15 mouse cellular contexts compared by ENCODE assay signal in the genomic region with DNA sequence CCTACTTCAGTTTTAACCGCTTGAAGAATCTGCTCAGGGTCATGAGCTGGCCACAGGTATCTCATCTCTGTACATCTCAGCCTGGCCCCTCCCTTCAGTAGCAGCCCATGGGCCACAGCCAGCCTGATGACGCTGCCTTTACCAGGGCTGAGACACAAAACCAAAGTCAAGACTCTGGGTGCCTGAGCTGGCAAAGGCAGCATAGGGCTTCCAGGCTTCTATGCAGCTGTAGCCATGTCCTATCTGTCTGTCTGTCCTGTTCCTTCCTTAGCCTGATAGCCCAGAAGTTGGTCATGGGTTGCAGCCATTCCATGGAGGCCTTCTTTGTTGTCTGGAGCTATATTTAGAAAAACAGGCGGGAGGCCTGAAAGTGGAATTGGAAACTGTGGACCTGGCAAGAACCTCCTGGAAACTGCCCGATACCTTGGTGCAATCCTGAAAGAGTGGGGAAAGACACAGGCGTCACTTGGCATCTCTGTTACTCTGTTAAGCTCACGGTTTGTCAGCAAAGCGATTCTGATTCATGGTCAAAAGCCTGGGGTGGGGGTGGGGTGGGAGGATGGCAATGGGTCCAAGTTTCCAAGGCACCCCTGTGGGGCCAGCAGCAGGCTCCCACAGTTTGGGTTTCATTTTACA. TPM values are rescaled to one million over a fixed set of nuclear protein-coding genes. Genes with fewer than 3 reads are reported as not detected.
DNase-seq lines count a peak whose midpoint lies in the region; TF ChIP-seq lines count a peak whose summit lies in the region.
"Had no signal": no experiment of that assay in that cellular context is flagged by ENCODE, and none has a peak within 500 bp of the region (broad histone marks: within the 10 kb centered on the region; RNA-seq: fewer than 3 reads in every experiment).

No protein-coding gene starts in this region.

- no peak overlapping the region for H3K4me3 ChIP-seq in gastrocnemius, adult 2 months
- H3K4me3 ChIP-seq in left cerebral cortex, adult 2 months, result no peak overlapping the region
- H3K4me3 ChIP-seq: embryonic facial prominence, embryonic 12.5 days; hindbrain, embryonic 12.5 days; kidney, embryonic 15.5 days; lung, embryonic 15.5 days; midbrain, embryonic 13.5 days had no signal

- DNase-seq in gastrocnemius, adult 2 months, result no peak
- DNase-seq in gastrocnemius, postnatal 14 days, result no peak
- no peak for DNase-seq in left cerebral cortex, adult 2 months (ENCODE audit: extremely low spot score in 1 of 2, low spot score in 2 of 2)
- DNase-seq in left cerebral cortex, adult 11 months (ENCODE audit: low spot score), result no peak
- peak; percentile 83 for DNase-seq in fibroblast of lung, adult 2 months (ENCODE audit: low read depth)
- no peak for DNase-seq in right cerebral cortex, adult 2 months (ENCODE audit: low spot score in 2 of 2)
- DNase-seq in testis, postnatal 10 days (ENCODE audit: low spot score), result no peak
- DNase-seq: gastrocnemius, postnatal 25 days; right cerebral cortex, postnatal 14 days; thymus, postnatal 4 days had no signal

- intact Hi-C loops in gastrocnemius, adult 2 months (cut with DNase I), result no loop called here
- intact Hi-C loops in gastrocnemius, postnatal 14 days (cut with DNase I; ENCODE audit: low total_unique reads), result loop anchor here (10.0 kb wide), 1 partner anchor 49 kb away; no protein-coding TSS in a partner anchor
- intact Hi-C loops in left cerebral cortex, adult 2 months (cut with DNase I), result no loop called here

- no peak for TF ChIP-seq CTCF in gastrocnemius, adult 2 months (IDR thresholded peaks at IDR 0.05)
- TF ChIP-seq CTCF in left cerebral cortex, adult 2 months (IDR thresholded peaks at IDR 0.05), result no peak

- H3K27ac ChIP-seq in gastrocnemius, adult 2 months, result peak overlapping the region; percentile 56
- H3K27ac ChIP-seq in left cerebral cortex, adult 2 months, result peak overlapping the region; percentile 96
- H3K27ac ChIP-seq: embryonic facial prominence, embryonic 12.5 days; hindbrain, embryonic 12.5 days; kidney, embryonic 15.5 days; lung, embryonic 15.5 days; midbrain, embryonic 13.5 days had no signal

RNA-seq across cellular contexts. Expression of a gene that starts 33.1 kb away (rescaled TPM):
- 1 to 10 TPM; 2.1 to 2.4 TPM for total RNA-seq in gastrocnemius, adult 2 months (2021)
- total RNA-seq in gastrocnemius, postnatal 14 days (2021), result 1 to 10 TPM; 5.1 to 6.8 TPM
- total RNA-seq in left cerebral cortex, adult 2 months (2021), result 100 to 1,000 TPM; 164 to 198 TPM

Comparison
In these comparisons a context has a peak if more than half of its experiments do, and no peak if none do; other contexts are left out.
1. RNA of a gene that starts 33.1 kb away (total RNA-seq): 164 to 198 TPM in left cerebral cortex, adult 2 months; 5.1 to 6.8 TPM in gastrocnemius, postnatal 14 days and 2.1 to 2.4 TPM in gastrocnemius, adult 2 months; every median in the first group is over 10 times any median in the second.